Mouse (Mus musculus): ENCODE data around the gene Ranbp3l.

GRCm38 (mm10) chr15:9014541-9014940, 46.8 kb downstream of the Ranbp3l start:
- TF ChIP-seq CTCF (IDR thresholded peaks at IDR 0.05; ENCODE audit: low read depth, low read length) (no peak), POLR2A (IDR thresholded peaks at IDR 0.05; ENCODE audit: insufficient read depth, low read length) (no peak)

Measured in ES-Bruce4 (cell line).